Mouse (Mus musculus) A20 (cell line): ENCODE data around the gene 3110082I17Rik.
A peak's percentile ranks its signal among the peaks of the same experiment; 100 is the strongest.
"Not testable (repeated sequence)": the region's sequence is repeated elsewhere in the genome, so short reads cannot be mapped to it uniquely, and the experiment has no call there.

Experiments used
- DNase-seq: peaks from one replicate; pipeline ENCODE4 v3.0.0-alpha.2; 2011; ENCODE audit warnings: low read depth, low spot score

3110082I17Rik gene

DNA sequence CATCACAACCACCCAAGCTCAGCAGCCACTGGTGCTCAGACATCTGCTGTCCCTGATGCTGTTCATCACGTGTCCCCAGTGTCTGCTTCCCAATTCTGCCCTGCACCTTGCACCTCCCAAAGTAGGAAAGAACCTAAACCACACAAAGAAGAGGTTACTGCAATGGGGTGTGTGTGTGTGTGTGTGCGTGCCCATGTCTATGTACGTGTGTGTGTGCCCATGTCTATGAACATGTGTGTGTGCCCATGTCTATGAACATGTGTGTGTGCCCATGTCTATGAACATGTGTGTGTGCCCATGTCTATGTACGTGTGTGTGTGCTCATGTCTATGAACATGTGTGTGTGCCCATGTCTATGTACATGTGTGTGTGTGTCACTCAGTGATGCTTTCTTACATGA, 64.8 kb downstream of the 3110082I17Rik start:
- no peak for DNase-seq

- no peak for DNase-seq
Observed at GRCm38 (mm10) chr5:139394399-139394798, 65.9 kb downstream of the 3110082I17Rik start.

DNA sequence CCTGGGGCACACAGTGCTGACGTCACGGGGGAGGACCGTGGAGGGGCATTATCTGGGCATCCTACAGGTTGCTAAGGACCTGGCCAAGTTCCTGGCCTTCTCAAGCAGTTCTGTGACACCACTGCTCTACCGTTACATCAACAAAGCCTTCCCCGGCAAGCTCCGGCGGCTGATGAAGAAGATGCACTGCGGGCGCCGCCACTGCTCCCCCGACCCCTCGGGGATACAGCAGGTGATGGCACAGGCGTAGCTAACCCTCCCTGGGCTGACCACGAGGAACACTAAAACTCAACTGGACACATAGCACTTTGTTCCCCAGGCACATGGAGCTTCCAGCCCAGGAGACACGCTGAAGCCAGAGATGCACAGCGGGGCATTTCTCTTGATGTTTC, 67.1 kb downstream of the 3110082I17Rik start:
- no peak for DNase-seq

DNA sequence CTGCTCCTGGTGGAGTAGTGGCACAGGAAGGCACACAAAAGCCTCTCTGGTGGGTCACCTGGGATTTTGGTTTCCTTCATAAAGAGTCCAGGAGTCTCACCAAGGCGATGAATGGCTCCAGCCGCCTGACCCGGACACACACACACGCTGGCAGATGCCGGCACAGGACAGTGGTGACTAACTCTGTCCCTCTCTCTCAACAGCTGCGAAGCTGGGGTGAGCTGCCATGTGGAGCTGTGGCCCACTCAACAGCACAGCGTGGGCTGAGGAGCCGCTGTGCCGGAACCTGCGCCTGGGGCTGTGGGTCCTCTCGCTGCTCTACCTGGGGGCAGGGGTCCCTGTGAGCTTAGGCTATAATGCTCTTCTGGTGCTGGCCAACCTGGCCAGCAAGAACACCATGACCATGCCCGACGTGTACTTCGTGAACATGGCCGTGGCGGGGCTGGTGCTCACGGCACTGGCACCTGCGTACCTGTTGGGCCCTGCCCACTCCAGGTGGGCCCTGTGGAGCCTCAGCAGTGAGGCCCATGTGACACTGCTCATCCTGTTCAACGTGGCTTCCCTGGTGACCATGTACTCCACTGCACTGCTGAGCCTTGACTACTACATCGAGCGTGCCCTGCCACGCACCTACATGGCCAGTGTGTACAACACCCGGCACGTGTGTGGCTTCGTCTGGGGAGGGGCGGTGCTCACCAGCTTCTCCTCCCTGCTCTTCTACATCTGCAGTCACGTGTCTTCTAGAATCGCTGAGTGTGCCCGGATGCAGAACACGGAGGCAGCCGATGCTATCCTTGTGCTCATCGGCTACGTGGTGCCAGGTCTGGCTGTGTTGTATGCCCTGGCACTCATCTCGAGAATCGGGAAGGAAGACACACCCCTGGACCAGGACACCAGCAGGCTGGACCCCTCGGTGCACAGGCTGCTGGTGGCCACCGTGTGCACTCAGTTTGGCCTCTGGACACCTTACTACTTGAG, 67.8 kb downstream of the 3110082I17Rik start:
- DNase-seq: no peak

DNA sequence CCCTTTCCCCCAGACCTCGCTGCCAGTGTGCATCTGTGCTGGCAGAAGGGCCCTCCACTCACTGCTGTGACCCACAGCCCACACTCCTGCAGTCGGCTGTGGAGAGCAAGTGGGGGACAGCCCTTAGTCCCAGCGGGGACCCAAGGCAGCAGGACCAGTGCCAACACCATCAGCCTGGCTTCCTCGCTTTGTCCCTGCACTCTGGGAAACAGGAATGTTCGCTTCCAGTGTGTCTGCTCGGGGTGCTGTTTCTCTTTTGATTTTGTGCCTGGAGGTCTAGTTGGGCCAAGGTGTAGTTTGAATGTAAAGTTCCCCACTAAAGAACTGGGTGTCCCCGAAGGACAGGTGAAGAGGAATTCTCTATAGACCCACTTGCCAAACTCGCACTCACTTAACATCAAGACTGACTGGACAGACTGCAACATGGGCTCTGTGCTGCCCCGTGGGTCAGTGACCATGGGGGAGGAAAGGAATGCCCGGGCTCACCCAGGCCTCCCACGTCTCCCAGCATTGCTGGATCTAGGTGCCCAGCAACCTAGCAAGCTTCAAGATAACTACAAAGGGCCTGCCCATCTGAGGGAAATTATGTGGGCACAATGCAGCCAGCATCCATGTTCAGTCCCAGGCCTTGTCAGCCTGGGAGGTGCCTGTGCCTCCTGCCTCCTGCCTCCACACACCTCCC, 68.9 kb downstream of the 3110082I17Rik start:
- no peak for DNase-seq

- not testable (repeated sequence) for DNase-seq
Observed at GRCm38 (mm10) chr5:139390324-139391119, 69.8 kb downstream of the 3110082I17Rik start.

DNA sequence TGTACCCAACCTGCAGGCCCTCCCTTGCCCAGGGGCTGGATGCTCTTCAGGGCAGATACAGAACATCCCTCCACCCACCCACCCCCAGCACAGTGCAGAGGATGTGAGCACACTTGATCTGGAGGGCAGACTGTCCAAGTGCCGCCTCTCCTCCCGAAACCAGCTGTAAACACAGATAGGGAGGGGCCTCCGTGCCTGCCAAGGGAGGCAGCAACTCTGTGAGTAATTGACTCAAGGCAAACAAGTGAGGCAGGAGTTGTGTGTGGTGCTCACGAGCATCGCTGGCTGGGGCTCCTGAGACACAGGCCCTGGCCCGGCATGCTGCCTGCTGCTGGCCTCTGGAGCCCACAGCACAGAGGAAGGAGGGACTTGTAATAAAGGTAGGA, 70.7 kb downstream of the 3110082I17Rik start:
- no peak for DNase-seq

GRCm38 (mm10) chr5:139388694-139389675, 71.3 kb downstream of the 3110082I17Rik start:
- DNase-seq: no peak

- no peak for DNase-seq
Observed at GRCm38 (mm10) chr5:139388195-139388570, 72.1 kb downstream of the 3110082I17Rik start.

GRCm38 (mm10) chr5:139387329-139388194, 72.8 kb downstream of the 3110082I17Rik start:
- no peak for DNase-seq

DNA sequence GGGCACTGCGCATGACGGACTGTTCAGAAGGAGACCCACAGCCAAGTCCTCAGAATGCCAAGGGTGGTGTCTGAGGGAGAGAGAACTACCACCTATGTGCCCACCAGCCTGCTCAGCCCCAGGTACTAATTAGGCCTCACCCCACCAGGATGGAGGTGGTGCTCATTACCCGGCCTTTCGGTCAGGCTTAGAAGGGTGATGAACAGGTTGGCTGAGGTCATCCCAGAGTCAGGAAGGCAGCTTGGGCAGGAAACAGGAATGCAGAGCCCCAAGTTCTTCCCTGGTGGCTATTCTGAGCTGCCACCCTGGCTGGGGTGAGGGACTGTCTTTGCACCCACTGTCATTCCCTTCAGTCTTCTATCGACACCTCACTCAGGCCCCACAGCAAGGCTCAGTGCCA, 74.3 kb downstream of the 3110082I17Rik start:
- no peak for DNase-seq

GRCm38 (mm10) chr5:139384531-139384930, 75.8 kb downstream of the 3110082I17Rik start:
- DNase-seq: no peak

DNA sequence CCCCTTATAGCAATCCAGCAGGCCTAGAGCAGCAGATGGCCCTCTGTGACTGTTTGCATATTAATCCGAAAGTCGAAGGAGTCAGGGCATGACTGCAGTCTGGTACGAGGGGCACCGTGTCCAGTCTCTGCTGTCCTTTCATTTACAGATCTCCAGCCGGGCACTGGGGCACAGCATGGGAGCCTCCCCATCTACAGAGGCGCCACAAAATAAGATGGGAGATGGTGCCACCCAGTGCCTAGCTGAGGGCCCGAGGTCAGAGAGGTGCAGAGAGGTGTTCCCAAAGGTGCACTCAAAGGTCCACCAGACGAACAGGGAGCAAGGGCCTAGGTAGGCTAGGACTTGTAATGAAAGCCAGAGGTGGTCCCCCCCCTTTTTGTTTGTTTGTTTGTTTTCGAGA, 77.1 kb downstream of the 3110082I17Rik start:
- DNase-seq: no peak

- DNase-seq: no peak
Observed at GRCm38 (mm10) chr5:139382760-139383159, 77.6 kb downstream of the 3110082I17Rik start.

GRCm38 (mm10) chr5:139381586-139382513, 78.5 kb downstream of the 3110082I17Rik start:
- DNase-seq: peak; percentile 65

GRCm38 (mm10) chr5:139380385-139381248, 79.7 kb downstream of the 3110082I17Rik start:
- peak; percentile 78 for DNase-seq

- no peak for DNase-seq
Observed at GRCm38 (mm10) chr5:139379771-139380384, 80.4 kb downstream of the 3110082I17Rik start.
